Comparison of ENCODE assay signal across 12 mouse cellular contexts in the genomic region with DNA sequence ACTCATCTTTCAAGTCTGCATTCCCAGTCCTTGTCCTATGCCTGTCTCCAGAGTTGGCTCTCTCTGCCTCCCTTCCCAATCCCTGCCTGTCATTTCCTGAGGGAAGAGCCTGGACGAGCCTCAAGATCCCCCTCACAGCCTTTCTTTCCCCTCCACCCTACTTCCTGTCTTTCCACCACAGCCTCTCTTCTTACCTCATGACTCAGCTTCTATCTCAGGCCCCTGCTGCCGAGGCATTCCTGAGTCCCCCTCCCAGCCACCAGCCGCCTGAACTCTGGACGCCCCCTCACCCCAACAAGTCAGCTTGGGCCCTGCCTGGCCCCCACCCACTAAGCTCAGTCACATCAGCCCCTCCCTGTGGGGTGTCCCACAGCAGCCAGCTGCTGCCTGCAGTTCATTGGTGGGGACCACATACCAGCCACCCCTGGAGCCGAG.
DNase-seq lines count a peak whose midpoint lies in the region; ATAC-seq and TF ChIP-seq lines count a peak whose summit lies in the region.
"Had no signal": no experiment of that assay in that cellular context is flagged by ENCODE, and none has a peak within 500 bp of the region (broad histone marks: within the 10 kb centered on the region; RNA-seq: fewer than 3 reads in every experiment).

No protein-coding gene starts in this region.

- no peaks in the 10 kb centered on the region for H3K36me3 ChIP-seq in heart, embryonic 15.5 days
- no peaks in the 10 kb centered on the region for H3K36me3 ChIP-seq in embryonic facial prominence, embryonic 15.5 days
- H3K36me3 ChIP-seq in liver, embryonic 13.5 days = no peaks in the 10 kb centered on the region
- H3K36me3 ChIP-seq: neural tube, embryonic 13.5 days had no signal

- H3K9ac ChIP-seq in heart, embryonic 15.5 days = no peak overlapping the region
- H3K9ac ChIP-seq in embryonic facial prominence, embryonic 15.5 days = no peak overlapping the region
- H3K9ac ChIP-seq in liver, embryonic 13.5 days = no peak overlapping the region
- H3K9ac ChIP-seq: neural tube, embryonic 13.5 days had no signal

- 0 out of 2 replicates have a peak, but pooled peaks cover 5% of the 10 kb centered on the region for H3K4me1 ChIP-seq in heart, embryonic 15.5 days (replicated peaks)
- peaks cover 4% of the 10 kb centered on the region; the same call in 1 of the 2 replicates for H3K4me1 ChIP-seq in embryonic facial prominence, embryonic 15.5 days
- H3K4me1 ChIP-seq in liver, embryonic 13.5 days (replicated peaks) = no peaks in the 10 kb centered on the region
- H3K4me1 ChIP-seq: neural tube, embryonic 13.5 days had no signal

- WGBS in heart, embryonic 15.5 days = 25% methylated on average over 5 of the region's 5 CpGs
- 34% methylated on average over 5 of the region's 5 CpGs for WGBS in embryonic facial prominence, embryonic 15.5 days
- whole genome bisulfite sequencing in liver, embryonic 13.5 days (ENCODE audit: insufficient replicate concordance) = 29% methylated on average over 5 of the region's 5 CpGs

- H3K9me3 ChIP-seq in heart, embryonic 15.5 days (replicated peaks) = no peaks in the 10 kb centered on the region
- H3K9me3 ChIP-seq in embryonic facial prominence, embryonic 15.5 days (replicated peaks) = no peaks in the 10 kb centered on the region
- no peaks in the 10 kb centered on the region for H3K9me3 ChIP-seq in liver, embryonic 13.5 days (replicated peaks)
- H3K9me3 ChIP-seq: neural tube, embryonic 13.5 days had no signal

- H3K27me3 ChIP-seq in heart, embryonic 15.5 days = peaks cover 7% of the 10 kb centered on the region; the same call in 1 of the 2 replicates
- peaks cover 7% of the 10 kb centered on the region; the same call in 1 of the 2 replicates for H3K27me3 ChIP-seq in embryonic facial prominence, embryonic 15.5 days
- peaks cover 12% of the 10 kb centered on the region; the same call in 1 of the 2 replicates for H3K27me3 ChIP-seq in liver, embryonic 13.5 days

- 0 out of 2 replicates have a peak, but pooled peaks have one; percentile 60 for ATAC-seq in heart, embryonic 15.5 days (replicated peaks; ENCODE audit: insufficient number of reproducible peaks, insufficient read depth, low FRiP score, low read depth)
- ATAC-seq in embryonic facial prominence, embryonic 15.5 days (ENCODE audit: insufficient number of reproducible peaks, low FRiP score, low TSS enrichment, low read depth) = peak; percentile 47; the same call in 1 of the 2 replicates
- ATAC-seq in liver, embryonic 13.5 days (ENCODE audit: low read depth) = peak; percentile 34; the same call in 1 of the 2 replicates
- ATAC-seq: activated CD4-positive, CD25-positive, alpha-beta regulatory T cell, adult 4 months had no signal

- H3K4me2 ChIP-seq in heart, embryonic 15.5 days = no peak overlapping the region
- H3K4me2 ChIP-seq in embryonic facial prominence, embryonic 15.5 days (replicated peaks) = no peak overlapping the region
- H3K4me2 ChIP-seq in liver, embryonic 13.5 days = no peak overlapping the region
- H3K4me2 ChIP-seq: neural tube, embryonic 13.5 days had no signal

- no peak overlapping the region for H3K27ac ChIP-seq in heart, embryonic 15.5 days
- H3K27ac ChIP-seq in embryonic facial prominence, embryonic 15.5 days (replicated peaks) = no peak overlapping the region
- H3K27ac ChIP-seq in liver, embryonic 13.5 days = no peak overlapping the region; the same call in 1 of the 2 replicates
- no peak overlapping the region for H3K27ac ChIP-seq in layer of hippocampus, adult 2 months
- H3K27ac ChIP-seq: left cerebral cortex, adult 2 months; neural tube, embryonic 13.5 days had no signal

- DNase-seq in heart, adult 9 months (ENCODE audit: low spot score in 2 of 2) = no peak
- peak; percentile 53 for DNase-seq in 3T3-L1 (ENCODE audit: low read depth, low spot score)
- no peak for DNase-seq in liver, embryonic 13.5 days
- DNase-seq in ovary, postnatal 14 days (ENCODE audit: low spot score) = no peak
- no peak for DNase-seq in layer of hippocampus, adult 2 months (ENCODE audit: low spot score in 2 of 2)
- no peak for DNase-seq in ovary, adult 18-20 months (ENCODE audit: low spot score)
- DNase-seq: thymus, adult 18-20 months had no signal

- no peak overlapping the region for H3K4me3 ChIP-seq in heart, embryonic 15.5 days
- H3K4me3 ChIP-seq in embryonic facial prominence, embryonic 15.5 days (replicated peaks) = no peak overlapping the region
- H3K4me3 ChIP-seq in liver, embryonic 13.5 days (replicated peaks) = no peak overlapping the region
- H3K4me3 ChIP-seq in layer of hippocampus, adult 2 months = no peak overlapping the region
- H3K4me3 ChIP-seq: left cerebral cortex, adult 2 months; neural tube, embryonic 13.5 days had no signal

- no peak for TF ChIP-seq CTCF in layer of hippocampus, adult 2 months (conservative IDR thresholded peaks at IDR 0.05)
